Mouse (Mus musculus) mouse embryonic stem cell (cell line): ENCODE data around the gene Ppp2r5a.

Source experiments
- in situ Hi-C, 2 experiments: fragments of 300-500 bp; cut with MboI; formaldehyde crosslinking; loops; 1 replicate in 1 of 2; 3 replicates in 1 of 2; pipeline ENCODE4 v1.14.3; 2019 to 2020; ENCODE audit warnings: low sequenced_read_pairs in 2 of 2, low pct_unique_long_range_greater_than_20kb in 1 of 2, mixed read lengths in 1 of 2; ENCODE audit not compliant: unreplicated experiment in 1 of 2

Ppp2r5a gene

GRCm38 (mm10) chr1:191420930-191421404 lies 17.9 kb upstream of the Ppp2r5a start:
- in situ Hi-C loops: no loop called here

GRCm38 (mm10) chr1:191419991-191420751 lies 17.1 kb upstream of the Ppp2r5a start:
- in situ Hi-C loops: no loop called here

GRCm38 (mm10) chr1:191419421-191419820 lies 16.3 kb upstream of the Ppp2r5a start:
- in situ Hi-C loops: no loop called here

- in situ Hi-C loops: no loop called here
Measured at GRCm38 (mm10) chr1:191418936-191419335, 15.9 kb upstream of the Ppp2r5a start.

- in situ Hi-C loops: no loop called here
Measured at GRCm38 (mm10) chr1:191417111-191417510, 14.0 kb upstream of the Ppp2r5a start.

GRCm38 (mm10) chr1:191416611-191417010 lies 13.5 kb upstream of the Ppp2r5a start:
- in situ Hi-C loops: no loop called here

GRCm38 (mm10) chr1:191414432-191414831 lies 11.4 kb upstream of the Ppp2r5a start:
- in situ Hi-C loops: no loop called here

GRCm38 (mm10) chr1:191413691-191414415 lies 10.8 kb upstream of the Ppp2r5a start:
- in situ Hi-C loops: no loop called here

GRCm38 (mm10) chr1:191410294-191411036 lies 7.4 kb upstream of the Ppp2r5a start:
- in situ Hi-C loops: no loop called here

GRCm38 (mm10) chr1:191407246-191407645 lies 4.2 kb upstream of the Ppp2r5a start:
- in situ Hi-C loops: no loop called here

GRCm38 (mm10) chr1:191406516-191406915 lies 3.4 kb upstream of the Ppp2r5a start:
- in situ Hi-C loops: no loop called here

GRCm38 (mm10) chr1:191404721-191405329 lies 1.8 kb upstream of the Ppp2r5a start:
- in situ Hi-C loops: no loop called here

- in situ Hi-C loops: no loop called here
Measured at GRCm38 (mm10) chr1:191404301-191404700, 1.2 kb upstream of the Ppp2r5a start.

- in situ Hi-C loops: no loop called here
Measured at GRCm38 (mm10) chr1:191402506-191402905, 566 bp downstream of the Ppp2r5a start.

- in situ Hi-C loops: no loop called here
Measured at GRCm38 (mm10) chr1:191396897-191397849, 5.9 kb downstream of the Ppp2r5a start.

GRCm38 (mm10) chr1:191396446-191396845 lies 6.6 kb downstream of the Ppp2r5a start:
- in situ Hi-C loops: no loop called here

GRCm38 (mm10) chr1:191395871-191396433 lies 7.1 kb downstream of the Ppp2r5a start:
- in situ Hi-C loops: no loop called here
